Mouse (Mus musculus): Measurements from ENCODE around the gene Taf4.
A peak's percentile ranks its signal among the peaks of the same experiment; 100 is the strongest.

The Taf4 gene

GRCm38 (mm10) chr2:179976628-179977343, at the start of gene Taf4:
Gene Taf4 (minus strand): TSS chr2:179976646.
- peak; percentile 88 for DNase-seq (ENCODE audit: low read depth, low spot score)

- DNase-seq (ENCODE audit: low read depth, low spot score): no peak
Observed at GRCm38 (mm10) chr2:180025861-180026200, 49.4 kb upstream of the Taf4 start.

DNA sequence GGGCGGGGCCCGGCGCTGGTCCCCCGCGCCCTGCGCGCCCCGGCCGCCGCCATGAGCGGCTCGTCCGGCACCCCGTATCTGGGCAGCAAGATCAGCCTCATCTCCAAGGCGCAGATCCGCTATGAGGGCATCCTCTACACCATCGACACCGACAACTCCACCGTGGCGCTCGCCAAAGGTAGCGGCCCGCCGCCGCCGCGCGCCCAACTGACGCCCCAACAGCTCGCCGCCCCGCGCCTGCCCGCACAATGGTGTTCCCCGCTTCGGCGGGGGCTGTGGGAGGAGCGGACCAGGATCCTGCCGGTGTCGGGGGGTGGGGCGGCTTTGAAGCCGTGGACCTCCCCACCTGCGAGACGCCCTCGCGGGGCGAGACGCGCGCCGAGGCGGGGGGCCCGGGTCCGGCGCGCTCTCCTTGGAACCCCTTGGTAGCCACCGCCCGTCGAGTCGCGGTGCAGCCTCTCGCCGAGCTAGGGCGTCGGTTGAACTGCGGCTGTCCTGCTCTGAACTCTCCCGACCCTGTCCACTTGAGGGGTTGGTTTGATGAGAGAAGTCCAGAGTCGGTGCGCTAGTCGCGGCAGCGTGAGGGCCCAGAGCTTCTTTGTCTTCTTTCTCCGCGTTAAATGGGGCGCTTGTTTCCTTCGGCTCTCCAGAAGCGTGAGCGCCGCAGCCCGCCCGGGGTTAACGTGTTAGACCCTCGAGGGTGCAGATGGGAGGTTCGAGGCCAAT, 48.9 kb upstream of the Taf4 start:
- DNase-seq (ENCODE audit: low read depth, low spot score): no peak

DNA sequence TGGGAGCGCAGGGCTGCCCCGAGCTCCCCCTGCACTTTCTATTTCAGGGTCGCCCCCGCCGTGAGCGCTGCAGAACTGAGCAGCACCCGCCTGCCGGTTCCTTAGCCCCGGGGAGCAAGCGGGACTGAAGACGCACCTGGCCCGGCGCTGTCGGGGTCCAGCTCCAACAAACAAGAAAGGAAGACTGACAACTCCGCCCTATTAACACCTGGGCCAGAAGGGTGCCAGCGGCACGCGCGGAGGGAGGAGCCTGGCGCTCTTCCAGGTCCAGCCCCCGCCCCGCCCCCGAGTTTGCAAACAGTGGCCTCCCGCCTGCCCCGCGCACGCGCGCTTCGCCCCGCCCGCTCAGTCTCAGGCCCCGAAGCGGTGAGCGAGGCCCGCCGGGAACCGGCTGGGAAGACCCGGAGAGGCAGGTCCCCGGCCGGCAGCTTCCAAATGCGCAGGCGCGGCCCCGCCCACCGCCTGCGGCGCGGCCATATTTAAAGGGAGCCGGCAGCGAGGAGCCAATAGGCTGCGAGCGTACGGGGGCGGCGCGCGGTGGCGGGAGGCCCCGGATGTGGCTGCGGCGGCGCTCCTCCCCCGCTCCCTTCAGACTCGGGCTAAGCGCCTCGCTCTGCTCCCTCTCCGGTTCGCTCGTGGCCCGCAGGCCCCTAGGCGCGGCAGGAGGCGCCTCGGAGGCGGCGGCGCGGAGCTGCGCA, 48.1 kb upstream of the Taf4 start, which contains the start of gene Lsm14b:
Lsm14b (plus strand) TSS at position 587 of the 698 bp plus-strand sequence.
- peak; percentile 99 for DNase-seq (ENCODE audit: low read depth, low spot score)

- DNase-seq (ENCODE audit: low read depth, low spot score): peak; percentile 57
Observed at GRCm38 (mm10) chr2:180022751-180023150, 46.3 kb upstream of the Taf4 start.

GRCm38 (mm10) chr2:180020919-180021318, 44.5 kb upstream of the Taf4 start:
- DNase-seq (ENCODE audit: low read depth, low spot score): no peak

DNA sequence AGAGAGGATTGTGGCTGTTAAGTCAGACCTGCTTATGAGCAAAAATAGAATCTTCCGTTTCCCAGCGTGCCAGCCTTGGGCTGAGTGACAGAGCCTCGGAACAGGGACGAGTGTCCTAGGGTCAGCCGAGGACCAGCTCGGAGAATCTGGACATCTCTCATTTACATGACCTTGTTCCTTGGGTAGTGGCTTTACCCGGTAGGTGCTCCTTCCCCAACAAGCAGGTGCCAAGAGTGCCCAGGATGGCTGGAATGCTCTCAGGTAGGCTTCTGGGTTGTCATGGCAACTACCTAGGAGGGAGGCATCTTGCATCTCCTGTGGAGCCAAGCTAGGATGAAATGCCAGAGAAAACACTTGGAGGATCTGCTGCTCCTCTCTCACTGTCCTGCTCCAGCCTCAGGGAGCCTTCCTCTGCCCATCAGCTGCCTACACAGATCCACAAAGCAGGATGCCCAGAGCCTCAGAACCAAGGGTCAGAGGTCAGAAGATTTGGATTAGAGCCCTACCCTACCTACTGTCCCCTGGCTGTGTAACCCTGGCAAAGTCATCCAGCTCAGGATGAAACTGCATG, 43.7 kb upstream of the Taf4 start:
- peak; percentile 46 for DNase-seq (ENCODE audit: low read depth, low spot score)

DNA sequence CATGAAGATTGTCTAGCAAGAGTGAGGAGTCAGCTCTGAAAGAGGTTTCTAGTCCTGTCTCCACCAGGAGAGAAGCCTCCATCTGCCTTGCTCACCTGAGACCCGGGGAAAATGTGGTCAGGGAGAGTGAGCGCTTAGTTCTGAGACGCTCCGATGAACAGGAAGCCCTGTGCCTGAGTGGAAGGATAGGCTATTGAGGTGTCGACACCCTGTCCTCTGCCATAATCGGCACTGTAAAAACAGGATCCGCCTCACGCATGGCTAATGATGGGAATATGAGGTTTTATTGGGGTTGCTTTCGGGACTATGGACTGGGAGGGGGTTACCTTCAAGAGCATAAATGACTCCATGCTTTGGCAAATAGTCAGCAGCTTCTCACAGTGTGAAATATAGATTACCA, 42.1 kb upstream of the Taf4 start:
- DNase-seq (ENCODE audit: low read depth, low spot score): no peak

DNA sequence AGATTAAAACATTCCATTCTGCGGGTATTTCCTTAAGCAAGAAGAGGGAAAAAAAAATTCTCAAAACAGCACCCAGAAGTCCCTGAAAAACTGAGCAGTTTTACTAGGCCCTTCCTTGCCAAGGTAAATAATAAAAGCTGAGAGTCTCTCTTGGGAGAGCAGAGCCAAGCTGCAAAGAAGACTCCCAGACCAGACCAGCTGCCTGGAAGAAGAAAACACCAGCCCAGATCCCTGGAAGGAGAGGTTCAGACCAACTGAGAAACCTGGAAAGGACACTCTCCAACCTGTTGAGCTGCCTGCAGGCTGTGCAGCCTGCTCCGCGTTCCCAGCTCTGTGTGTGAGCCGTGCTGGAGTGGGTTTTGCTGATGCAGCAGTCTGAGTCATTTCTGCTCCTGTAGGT, 41.2 kb upstream of the Taf4 start:
- DNase-seq (ENCODE audit: low read depth, low spot score): no peak

- DNase-seq (ENCODE audit: low read depth, low spot score): no peak
Observed at GRCm38 (mm10) chr2:180013686-180014085, 37.2 kb upstream of the Taf4 start.

- DNase-seq (ENCODE audit: low read depth, low spot score): no peak
Observed at GRCm38 (mm10) chr2:180011370-180011769, 34.9 kb upstream of the Taf4 start.

DNA sequence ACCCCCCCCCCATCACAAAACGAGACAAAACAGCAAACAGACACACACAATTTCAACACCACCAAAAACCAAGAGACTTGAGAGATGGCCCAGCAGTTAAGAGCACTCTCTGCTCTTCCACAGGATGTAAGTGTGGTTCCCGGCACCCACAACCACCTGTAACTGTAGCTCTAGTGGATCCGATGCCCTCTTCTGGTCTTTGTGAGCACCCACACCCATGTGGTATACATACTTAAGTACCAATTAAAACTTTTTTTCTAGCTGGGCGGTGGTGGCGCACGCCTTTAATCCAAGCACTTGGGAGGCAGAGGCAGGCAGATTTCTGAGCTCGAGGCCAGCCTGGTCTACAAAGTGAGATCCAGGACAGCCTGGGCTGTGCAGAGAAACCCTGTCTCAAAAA, 34.2 kb upstream of the Taf4 start:
- DNase-seq (ENCODE audit: low read depth, low spot score): no peak

- no peak for DNase-seq (ENCODE audit: low read depth, low spot score)
Observed at GRCm38 (mm10) chr2:180006352-180007017, 30.0 kb upstream of the Taf4 start.

DNA sequence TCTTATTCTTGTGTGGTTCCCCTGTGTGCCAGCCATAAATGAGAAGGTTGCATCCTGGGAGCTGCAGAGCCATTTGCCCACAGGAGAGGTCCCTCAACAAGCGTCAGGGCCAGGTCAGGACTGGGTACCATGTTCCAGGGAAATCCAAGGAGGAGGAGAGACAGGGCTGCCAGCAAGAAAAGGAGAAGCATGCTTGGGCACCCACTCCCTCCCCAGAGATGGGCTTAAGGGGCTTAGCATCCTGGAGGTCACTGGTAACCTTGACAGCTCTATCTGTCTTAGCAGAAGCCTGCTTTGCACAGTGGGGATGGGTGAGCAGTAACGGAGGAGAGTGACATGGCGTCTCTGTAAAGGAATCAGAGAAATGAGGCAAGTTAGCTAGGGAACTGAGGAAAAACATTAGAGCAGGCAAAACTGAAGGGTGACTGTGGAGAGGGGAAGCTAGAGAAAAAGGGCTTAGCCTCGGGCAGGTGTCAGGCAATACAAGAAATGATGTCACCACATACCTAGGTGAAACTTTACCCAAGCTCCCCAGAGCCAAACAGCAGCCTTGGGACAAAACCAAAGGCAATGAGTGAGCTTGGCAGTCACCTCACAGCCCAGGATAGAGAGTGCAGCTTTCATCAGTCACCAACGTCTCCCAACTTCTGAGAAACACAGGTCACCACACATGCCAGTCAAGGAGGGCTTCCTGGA, 29.4 kb upstream of the Taf4 start:
- peak; percentile 63 for DNase-seq (ENCODE audit: low read depth, low spot score)

DNA sequence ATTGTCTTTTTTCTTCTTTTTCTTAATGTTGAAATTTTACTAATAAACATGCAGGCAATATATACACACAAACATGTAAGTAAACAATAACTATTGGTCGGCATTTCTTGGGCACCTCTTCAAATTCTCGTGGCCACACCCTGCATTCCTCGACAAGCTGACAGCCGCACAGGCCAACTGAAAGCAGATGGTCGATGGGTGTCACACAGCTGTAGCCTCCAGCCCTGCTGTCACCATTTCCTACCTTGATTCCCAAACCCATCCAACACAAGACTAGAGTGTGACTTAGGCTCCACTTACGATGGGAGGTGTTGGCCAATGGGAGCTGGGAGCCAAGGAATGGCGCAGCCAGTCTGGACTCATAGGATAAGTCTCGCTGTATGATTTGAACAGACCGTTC, 25.2 kb upstream of the Taf4 start:
- no peak for DNase-seq (ENCODE audit: low read depth, low spot score)

DNA sequence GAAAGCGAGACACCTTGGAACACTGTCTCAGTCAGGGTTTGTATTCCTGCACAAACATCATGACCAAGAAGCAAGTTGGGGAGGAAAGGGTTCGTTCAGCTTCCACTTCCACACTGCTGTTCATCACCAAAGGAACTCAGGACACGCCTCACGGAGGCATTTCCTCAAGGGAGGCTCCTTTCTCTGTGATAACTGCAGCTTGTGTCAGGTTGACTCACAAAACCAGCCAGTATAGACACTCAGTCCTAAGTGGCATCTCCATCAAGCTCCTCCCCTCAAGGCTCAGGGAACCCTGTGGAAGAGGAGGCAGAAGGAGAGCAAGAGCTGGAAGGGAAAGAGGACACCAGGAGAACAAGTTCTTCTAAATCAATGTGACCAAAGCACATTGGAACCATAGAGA, 22.0 kb upstream of the Taf4 start:
- DNase-seq (ENCODE audit: low read depth, low spot score): no peak

- DNase-seq (ENCODE audit: low read depth, low spot score): no peak
Observed at GRCm38 (mm10) chr2:179993071-179993470, 16.6 kb upstream of the Taf4 start.

- no peak for DNase-seq (ENCODE audit: low read depth, low spot score)
Observed at GRCm38 (mm10) chr2:179989098-179989497, 12.7 kb upstream of the Taf4 start.

- no peak for DNase-seq (ENCODE audit: low read depth, low spot score)
Observed at GRCm38 (mm10) chr2:179986437-179987022, 10.1 kb upstream of the Taf4 start.

DNA sequence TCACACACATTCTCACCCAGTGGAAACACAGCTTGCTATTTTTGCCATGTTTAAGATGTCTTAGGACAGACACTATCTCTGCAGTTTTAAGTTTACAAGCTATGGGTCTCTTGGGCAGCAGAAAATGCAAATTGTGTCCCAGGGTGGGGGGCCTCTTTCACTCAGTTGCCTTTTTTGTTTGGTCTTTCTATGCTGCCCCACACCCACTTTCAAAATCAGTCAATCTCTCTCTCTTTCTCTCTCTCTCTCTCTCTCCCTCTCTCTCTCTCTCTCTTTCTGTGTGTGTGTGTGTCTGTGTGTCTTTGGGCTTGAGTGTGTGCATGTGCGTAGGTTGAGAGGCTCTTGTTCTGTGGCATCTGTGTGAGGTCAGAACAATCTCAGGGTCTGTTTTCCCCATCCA, 9.2 kb upstream of the Taf4 start:
- DNase-seq (ENCODE audit: low read depth, low spot score): no peak

DNA sequence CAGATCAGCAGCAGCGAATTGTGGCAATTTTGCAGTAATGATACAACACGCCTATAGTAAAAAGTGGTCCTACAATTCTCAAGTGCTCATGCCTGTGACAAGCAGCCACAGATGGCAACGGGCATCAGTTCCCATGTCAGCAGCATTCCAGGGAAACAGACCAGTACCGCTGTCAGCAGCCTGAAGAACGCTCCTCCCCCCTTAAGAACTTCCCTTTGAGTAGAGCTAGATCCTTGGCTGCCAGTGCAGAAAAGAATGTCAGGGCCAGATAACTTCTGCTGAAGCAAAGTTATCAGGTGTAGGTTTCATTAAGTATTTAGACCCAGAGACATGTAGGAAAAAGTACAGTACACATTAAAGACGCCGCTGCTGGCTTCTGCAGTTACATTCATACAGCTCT, 8.4 kb upstream of the Taf4 start:
- DNase-seq (ENCODE audit: low read depth, low spot score): peak; percentile 63

Data from skeletal muscle tissue, adult 2 months (tissue).